Mouse (Mus musculus) monocyte, adult 5-6 weeks (primary cell): ENCODE measurements around the gene Ctu1. TPM values are rescaled to one million over a fixed set of nuclear protein-coding genes. Genes with fewer than 3 reads are reported as not detected.
"Not testable (repeated sequence)": the region's sequence is repeated elsewhere in the genome, so short reads cannot be mapped to it uniquely, and the experiment has no call there.

Experiments
- ATAC-seq: fragments of 153-309, 156-312 bp; replicated peaks from 2 replicates; pipeline ENCODE4 v1.8.0; 2017; ENCODE audit warnings: mild to moderate bottlenecking; ENCODE audit not compliant: low TSS enrichment, insufficient number of reproducible peaks, severe bottlenecking, poor library complexity, low FRiP score
- total RNA-seq: library from RNA; stranded (forward); fragments of 200-1000, 200-491, 200-594 nt; gene quantifications from 3 replicates; pipeline ENCODE4 v1.2.3, GENCODE M21; 2017

Ctu1 gene
- total RNA-seq, 1 experiment from 2014 or later = 5.4 TPM

DNA sequence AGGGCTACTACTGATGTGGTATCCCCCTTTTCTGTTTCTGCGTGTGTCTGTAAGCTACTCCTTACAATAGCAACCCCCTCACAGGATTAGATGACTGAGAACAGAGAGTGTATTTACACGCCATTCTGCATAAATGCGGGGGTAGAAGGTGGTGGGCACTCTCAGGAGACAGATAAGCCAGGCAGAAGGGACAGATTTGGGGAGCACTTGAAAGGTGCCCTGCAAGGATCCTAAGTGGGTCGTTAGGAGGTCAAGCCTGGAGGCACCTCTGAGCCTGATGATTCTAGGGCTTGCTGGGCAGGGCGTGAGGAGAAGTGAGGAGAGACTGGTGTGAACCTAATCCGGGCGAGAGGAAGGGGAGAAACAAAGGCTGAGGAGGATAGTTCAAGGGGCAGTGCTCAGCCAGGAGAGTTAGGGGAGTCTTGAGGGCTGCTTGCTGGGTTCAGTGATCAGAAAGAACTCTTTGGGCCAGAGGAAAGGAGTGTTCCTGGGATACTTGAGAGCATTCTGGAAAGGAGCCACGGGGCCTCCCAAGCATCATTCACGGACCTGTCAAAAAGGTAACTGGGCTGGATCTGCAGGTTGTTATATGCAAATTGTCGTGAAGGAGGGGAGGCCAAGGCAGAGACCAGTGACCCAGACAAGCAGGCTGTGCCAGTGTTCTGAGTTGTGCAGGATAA, 905 bp downstream of the Ctu1 start:
- no peak for ATAC-seq

DNA sequence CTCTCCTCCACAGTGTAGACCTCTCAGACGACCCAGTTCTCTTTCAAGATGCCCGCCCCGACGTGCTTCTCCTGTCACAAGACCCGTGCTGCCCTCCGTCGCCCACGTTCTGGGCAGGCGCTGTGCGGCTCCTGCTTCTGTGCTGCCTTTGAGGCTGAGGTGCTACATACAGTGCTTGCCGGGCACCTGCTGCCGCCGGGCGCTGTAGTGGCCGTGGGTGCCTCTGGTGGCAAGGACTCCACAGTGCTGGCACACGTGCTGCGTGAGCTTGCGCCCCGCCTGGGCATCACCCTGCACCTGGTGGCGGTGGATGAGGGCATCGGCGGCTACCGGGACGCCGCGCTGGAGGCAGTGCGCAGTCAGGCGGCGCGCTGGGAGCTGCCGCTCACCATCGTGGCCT, 3.3 kb downstream of the Ctu1 start:
- ATAC-seq = no peak

DNA sequence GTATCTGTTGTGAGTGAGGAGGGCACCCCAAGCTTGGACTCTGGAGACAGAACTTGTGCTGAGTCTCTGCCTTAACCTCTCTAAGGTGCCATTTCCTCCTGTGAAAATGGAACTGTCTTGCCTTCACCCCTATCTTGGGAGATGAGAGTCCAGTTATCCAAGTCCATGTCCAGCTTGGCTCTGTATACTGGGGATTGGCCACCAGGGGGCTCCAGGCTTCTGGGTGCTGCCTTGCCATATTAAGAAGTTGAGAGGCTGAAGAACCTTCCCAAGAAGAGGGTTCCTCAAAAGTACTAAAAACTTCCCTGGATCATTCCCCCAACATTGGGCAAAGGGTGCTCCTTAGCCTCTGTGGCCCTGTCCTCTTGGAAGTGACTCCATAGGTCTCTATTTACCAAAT, 6.7 kb downstream of the Ctu1 start:
- no peak for ATAC-seq

- peak; percentile 47; the same call in 1 of the 2 replicates for ATAC-seq
These were observed 9.1 kb downstream of the Ctu1 start for GRCm38 (mm10) chr7:43680960-43681359.

DNA sequence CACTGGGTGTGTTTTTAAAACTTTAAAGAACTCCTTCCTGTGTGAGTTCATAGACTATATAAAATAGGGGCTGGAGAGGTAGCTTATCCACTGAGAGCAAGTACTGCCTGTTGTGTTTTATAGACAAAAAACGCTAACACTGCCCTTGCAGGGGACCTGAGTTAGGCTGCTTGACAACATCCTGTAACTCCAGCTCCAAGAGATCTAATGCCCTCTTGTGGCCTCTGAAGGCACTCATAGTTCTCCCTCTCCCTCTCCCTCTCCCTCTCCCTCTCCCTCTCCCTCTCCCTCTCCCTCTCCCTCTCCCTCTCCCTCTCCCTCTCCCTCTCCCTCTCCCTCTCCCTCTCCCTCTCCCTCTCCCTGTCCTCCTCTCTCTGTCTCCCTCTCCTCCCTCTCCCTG, 10.7 kb downstream of the Ctu1 start:
- not testable (repeated sequence) for ATAC-seq

- ATAC-seq = no peak
These were observed 13.3 kb downstream of the Ctu1 start for GRCm38 (mm10) chr7:43685088-43685487.

DNA sequence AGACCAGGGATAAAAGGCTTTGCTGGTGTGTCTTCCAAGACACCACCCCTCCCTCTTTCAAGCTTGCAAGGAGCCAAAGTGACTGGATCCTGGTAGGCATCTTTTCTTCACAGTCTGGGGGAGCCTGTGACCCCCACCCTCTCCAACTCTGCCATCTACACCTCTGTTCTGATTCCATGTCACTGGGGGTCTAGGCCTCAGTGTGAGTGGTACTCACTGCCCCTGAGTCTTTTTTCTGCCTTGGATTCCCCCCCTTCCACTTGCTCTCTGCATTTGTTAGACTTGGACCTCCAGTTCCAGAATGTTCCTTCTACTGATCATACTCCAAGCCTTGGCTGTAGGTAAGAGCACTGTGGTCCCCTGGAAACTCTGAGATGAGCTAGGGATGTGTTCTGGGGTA, 18.3 kb downstream of the Ctu1 start, which contains the start of gene Klk14:
TSS of gene Klk14 (plus strand) at position 301 of the 400 bp plus-strand sequence.
- no peak for ATAC-seq

DNA sequence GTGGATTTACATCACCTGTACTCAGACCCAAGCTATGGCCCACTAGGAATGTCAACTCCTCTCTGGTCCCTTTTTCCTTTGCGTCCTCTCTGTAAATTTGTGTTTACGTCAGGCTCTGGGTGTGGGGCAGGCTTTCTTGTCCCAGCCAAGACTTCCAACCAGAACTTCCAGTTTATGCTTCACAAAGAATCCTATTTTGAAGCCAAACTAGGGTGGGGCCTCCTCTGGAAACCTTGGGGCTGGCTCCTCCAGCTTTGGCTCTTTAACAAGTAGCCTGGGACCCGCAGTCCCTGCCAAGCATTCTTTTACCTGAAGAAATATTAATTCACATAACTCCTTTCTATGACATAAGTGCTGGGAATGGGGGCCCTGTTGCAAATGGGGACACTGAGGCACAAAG, 38.2 kb downstream of the Ctu1 start:
- ATAC-seq = no peak

GRCm38 (mm10) chr7:43712267-43712666, 40.5 kb downstream of the Ctu1 start, which contains the start of gene Klk13:
Gene Klk13, plus strand, starts transcription at chr7:43712567.
- ATAC-seq = no peak

DNA sequence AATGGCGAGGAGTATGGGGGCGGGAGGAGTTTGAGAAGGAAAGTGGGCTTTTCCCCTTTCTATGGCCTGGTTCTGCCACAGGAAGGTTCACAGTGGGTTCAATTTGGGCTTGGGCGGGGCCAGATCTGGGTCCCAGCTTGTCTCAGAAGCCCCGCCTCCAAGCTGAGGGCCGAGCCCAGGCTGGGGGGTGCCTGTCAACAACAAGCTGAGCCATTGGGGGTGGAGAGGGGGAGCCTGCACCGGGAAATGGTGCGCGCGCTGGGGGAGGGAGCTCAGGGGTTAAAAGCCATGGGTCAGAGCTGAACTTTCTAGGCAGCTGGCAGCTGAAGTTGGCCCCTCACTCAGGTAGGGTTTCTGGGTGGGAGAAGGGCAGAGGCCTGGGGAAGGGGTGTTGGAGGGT, 41.1 kb downstream of the Ctu1 start:
- no peak for ATAC-seq

- no peak for ATAC-seq
These were observed 42.0 kb downstream of the Ctu1 start for GRCm38 (mm10) chr7:43713741-43714351.

Other genes with a start within 250 kb of the Ctu1 start
- gene Lim2, start 244.3 kb upstream of the Ctu1 start, total RNA-seq = 0.49 TPM in 1 of 3 replicates, not detected in the others
- 289 to 1,005 TPM (median 345 TPM) in 3 replicates for gene Nkg7, start 234.9 kb upstream of the Ctu1 start, total RNA-seq
- 3.2 TPM in 1 of 3 replicates, not detected in the others for gene Cldnd2, start 231.2 kb upstream of the Ctu1 start, total RNA-seq
- 178 to 222 TPM (median 221 TPM) in 3 replicates for gene Etfb, start 227.9 kb upstream of the Ctu1 start, total RNA-seq
- not detected in 3 replicates for gene Gm45233, start 227.9 kb upstream of the Ctu1 start, total RNA-seq
- 1.2 to 6.7 TPM (median 2.9 TPM) in 3 replicates for gene Vsig10l, start 208.9 kb upstream of the Ctu1 start, total RNA-seq
- not detected in 3 replicates for gene Iglon5, start 181.9 kb upstream of the Ctu1 start, total RNA-seq
- gene 4931406B18Rik, start 166.1 kb upstream of the Ctu1 start, total RNA-seq = not detected in 3 replicates
- 2.6 to 12.3 TPM (median 6.2 TPM) in 3 replicates for gene Cd33, start 127.6 kb upstream of the Ctu1 start, total RNA-seq
- gene Zfp658, start 109.8 kb upstream of the Ctu1 start, total RNA-seq = 2.2 to 8.1 TPM (median 3.0 TPM) in 3 replicates
- 4.9 to 7.5 TPM (median 6.8 TPM) in 3 replicates for gene Zfp719, start 92.4 kb upstream of the Ctu1 start, total RNA-seq
- 0.43 TPM in 1 of 3 replicates, not detected in the others for gene Zfp819, start 64.8 kb upstream of the Ctu1 start, total RNA-seq
- not detected in 3 replicates for gene Ceacam18, start 37.3 kb upstream of the Ctu1 start, total RNA-seq
- 5.3 to 8.1 TPM (median 5.7 TPM) in 3 replicates for gene Siglece, start 11.9 kb upstream of the Ctu1 start, total RNA-seq
- gene Klk14, start 18.4 kb downstream of the Ctu1 start, total RNA-seq = not detected in 3 replicates
- not detected in 3 replicates for gene Klk13, start 40.6 kb downstream of the Ctu1 start, total RNA-seq
- not detected in 3 replicates for gene Klk12, start 96.9 kb downstream of the Ctu1 start, total RNA-seq
- not detected in 3 replicates for gene Klk11, start 102.6 kb downstream of the Ctu1 start, total RNA-seq
- not detected in 3 replicates for gene Klk10, start 109.0 kb downstream of the Ctu1 start, total RNA-seq
- gene Klk9, start 119.9 kb downstream of the Ctu1 start, total RNA-seq = not detected in 3 replicates
- 4.4 to 5.0 TPM in 2 of 3 replicates, not detected in the other for gene Klk8, start 125.6 kb downstream of the Ctu1 start, total RNA-seq
- not detected in 3 replicates for gene Klk7, start 139.3 kb downstream of the Ctu1 start, total RNA-seq
- gene Klk6, start 152.5 kb downstream of the Ctu1 start, total RNA-seq = not detected in 3 replicates
- not detected in 3 replicates for gene Klk5, start 170.0 kb downstream of the Ctu1 start, total RNA-seq
- not detected in 3 replicates for gene Klk4, start 209.1 kb downstream of the Ctu1 start, total RNA-seq